Mouse (Mus musculus): ENCODE measurements at regions not wholly inside any gene's neighbourhood (a gene's known extent, or its start where the extent isn't known, plus 50 kb on each side); places are given as distances from the start of the nearest gene placed in this dataset.

DNA sequence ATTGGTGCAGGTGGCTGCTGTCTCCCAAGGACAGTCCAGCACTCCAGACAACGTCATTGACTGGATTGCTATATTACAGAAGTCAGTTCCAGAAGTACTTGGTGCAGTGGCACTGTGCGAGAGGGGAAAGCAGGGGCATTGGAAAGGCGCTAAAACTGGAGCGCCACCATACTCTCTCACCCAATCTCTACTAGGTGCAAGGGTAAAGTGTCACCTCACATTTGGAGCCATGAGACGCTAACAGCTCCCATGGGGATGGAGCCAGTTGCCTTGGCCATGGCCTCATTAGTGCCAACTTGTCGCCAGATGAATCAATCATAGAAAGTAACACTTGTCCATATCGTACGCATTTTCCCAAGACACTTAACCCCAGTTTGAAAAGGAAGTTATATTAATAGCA lies 1617.2 kb upstream of the Gulo start:
- no peak for DNase-seq

DNA sequence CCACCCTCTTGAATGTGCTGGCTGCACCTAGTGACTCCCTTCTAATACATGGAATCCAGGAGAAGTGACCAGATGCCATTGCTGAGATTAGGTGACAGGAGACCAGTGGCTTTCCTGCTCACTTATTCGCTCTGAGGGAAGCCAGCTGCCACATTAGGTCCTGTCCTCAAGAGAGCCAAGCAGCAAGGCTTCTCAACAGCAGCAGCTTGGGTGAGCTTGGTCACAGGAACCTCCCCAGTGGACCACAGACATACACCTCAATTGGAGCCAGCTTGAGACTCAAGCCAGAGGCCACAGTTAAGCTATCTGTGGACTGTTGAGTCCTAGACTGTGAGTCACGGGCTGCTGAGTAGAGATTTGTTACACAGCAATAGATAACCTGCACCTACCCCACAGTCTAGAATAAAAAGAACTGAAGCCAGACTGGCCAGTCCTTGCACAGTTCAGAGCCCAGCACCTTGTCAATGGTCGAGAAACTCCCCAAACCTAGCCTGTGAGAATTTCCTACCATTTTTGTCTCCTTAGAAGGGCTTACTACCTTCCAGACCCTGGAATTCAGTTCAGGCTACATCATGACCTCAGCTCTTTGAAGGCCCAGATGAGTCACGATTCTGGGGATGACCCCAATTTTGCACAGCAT lies 1615.0 kb upstream of the Gulo start:
- no peak for DNase-seq

DNA sequence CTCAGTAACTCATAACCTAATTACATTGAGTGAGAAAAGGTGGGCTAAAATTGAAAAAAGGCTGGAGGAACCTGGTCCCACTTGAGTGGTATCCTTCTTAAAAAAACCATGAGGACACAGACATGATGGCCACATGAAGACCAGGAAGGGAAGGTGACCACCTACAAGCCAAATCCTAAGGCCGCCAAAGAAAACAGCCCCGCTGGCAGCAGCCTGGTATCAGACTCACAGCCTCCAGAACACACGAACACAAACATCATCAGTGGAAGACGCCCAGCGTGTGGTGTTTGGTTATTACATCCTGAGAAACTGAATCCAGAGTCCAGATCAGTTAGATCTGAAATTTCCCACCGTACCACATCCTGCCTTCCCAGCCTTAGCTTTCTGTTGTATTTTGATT lies 1613.9 kb upstream of the Gulo start:
- DNase-seq = no peak

DNA sequence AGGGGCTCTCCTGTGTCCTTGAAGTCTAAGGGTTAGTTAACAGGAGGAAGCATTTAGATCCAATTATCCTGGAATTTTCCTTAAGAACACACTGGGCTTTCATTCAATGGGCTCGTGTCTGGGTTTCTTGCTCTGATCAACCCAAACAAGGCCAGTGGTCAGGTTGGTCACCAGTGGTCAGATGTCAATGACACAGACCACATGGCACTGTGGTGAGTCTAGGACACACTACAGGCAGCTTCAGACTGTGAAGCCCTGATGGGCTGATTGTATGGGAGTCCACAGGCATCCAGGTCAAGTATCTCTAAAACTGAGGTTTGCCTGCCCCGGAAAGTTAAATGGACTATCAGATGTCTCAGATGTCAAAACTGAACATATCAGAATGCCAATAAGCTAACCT lies 1612.5 kb upstream of the Gulo start:
- no peak for DNase-seq

DNA sequence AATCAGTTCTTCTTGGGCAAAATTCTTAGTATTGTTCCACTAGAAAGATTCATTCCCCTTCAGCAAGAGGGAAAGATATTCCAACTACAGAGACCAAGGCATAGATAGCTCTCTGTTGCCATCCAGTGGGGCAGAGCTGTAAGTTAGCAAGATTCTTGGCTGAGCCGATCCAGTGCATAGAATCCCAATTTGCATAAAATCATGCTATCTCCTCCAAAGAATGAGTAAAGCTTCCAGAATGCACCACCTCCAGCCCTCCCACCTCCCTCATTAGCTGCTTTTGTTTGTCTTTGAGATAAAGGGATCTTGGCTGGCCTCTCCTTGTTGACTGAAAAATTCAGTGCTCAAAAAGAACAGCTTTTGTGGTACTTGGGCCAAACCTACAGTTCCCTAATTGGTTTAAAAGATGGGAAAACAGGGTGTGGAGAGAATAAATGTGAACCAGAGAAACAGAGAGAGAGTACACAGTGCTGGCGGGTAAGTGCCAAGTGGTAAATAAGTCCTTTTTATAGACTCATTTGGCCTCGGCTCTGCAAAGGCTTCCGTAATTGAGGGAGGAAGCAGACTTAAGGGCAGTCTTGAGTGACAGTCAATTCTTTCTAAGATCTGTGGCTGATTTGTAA lies 1612.0 kb upstream of the Gulo start:
- peak; percentile 69 for DNase-seq

DNA sequence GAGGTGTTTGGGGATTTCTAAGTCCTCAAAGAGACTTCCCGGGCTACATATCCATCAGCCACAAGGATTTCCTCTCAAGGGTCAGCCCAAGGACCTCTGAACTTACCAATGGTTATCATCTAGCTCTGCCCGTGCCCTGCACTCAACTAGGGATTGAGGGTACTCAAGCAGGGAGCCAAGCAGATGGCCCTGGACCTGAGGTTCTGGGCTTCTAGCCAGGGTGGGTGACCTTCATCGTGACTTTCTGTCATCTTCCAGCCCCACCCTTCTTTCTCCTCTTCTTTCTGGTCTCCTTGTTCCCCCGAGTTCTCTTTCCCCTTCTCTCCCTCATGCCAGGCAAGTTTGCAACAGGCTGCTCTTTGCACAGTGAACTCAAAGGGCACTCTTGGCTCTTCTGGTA lies 1610.6 kb upstream of the Gulo start:
- DNase-seq = no peak

DNA sequence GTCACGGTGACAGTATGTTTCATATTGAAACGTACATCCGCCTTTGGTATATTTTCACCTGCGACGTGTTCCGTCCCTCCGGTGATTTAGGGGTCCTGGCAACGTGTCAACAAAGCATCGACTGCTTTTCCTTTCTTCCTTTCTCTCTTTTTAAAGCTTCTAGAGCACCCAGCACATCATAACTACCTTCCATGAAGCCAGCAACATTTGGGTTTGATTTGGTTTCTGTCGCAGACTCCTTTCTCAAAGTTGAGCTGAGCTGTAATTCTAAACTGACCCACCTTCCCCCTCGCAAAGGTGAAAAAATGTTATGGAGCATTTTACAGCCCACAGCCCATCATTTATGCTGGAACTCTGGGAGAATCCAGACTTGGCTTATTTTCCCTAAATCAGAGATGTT lies 1605.4 kb upstream of the Gulo start:
- no peak for DNase-seq

DNA sequence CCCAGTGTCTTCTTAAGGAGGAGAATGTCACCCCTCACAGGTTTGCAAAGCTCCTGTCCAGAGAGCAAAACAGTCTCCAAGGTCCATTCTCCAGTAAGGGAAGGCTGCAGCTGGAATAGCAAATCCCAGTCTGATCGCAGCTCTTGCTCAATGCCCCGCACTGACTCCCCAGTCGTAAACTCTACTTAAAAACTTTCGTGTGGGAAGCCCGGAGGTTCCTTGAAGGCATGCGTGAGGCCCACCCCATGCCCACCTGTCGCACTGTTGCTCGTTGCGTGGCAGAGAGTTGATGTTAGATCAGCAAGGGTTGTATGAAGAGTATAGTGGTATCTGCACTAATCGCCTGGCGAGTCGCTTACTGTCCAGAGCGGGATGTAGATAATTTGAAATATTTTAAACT lies 1604.7 kb upstream of the Gulo start:
- DNase-seq = no peak

DNA sequence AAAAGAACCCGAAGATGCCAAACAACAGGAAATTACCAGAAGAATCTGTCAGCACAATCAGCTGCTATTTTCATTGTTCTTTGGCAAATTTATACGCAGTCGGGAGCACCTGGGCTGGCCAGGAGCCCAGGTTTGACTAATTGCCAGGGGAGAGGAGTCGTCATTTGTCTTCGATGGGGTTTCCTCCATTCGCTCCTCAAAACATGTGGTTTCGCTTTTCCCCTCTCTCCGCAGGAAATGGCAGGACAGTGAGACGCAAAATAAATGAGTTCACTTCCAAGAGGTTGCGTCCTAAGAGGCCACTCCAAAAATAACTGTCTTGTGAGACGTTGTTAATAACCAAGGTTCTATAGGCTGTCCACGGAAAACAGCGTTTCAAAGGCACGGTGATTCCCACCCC lies 1604.2 kb upstream of the Gulo start:
- peak; percentile 30 for DNase-seq

DNA sequence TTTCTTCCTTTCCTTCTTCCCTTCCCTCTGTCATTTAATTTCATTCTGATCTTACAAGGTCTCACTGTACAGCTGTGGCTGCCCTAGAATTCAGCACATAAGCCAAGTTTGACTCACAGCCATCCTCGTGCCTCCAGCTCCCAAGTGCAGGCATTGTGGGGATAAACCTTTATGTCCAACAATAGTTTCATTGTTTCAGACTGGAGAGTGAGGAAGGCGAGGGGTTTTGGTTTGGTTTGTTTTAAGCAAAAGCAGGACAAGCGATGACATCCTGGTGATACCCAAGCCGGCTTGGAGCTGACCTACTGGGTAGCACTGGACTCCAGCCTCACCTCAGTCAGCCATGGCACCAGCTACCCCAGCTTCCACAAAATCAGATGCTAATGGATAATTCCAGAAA lies 1603.5 kb upstream of the Gulo start:
- DNase-seq = no peak

DNA sequence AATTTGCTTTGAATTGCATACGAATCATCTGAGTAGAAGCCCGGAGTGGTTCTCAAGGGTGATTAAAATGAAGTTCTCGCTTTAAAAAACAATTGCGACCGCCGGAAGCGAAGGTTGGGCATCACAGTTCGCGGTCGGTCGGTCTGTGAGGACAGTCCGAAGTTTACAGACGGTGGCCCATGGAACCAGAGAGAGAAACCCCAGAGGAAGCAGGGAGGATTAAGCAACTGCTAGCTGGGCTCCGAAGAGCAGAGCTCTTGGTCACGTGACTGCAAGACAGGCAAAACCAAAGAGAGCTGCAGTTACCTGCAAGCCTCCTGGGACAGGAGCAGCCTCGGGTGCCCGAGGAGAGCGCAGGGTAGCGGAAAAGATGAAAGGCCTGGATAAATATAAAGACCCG lies 1599.3 kb upstream of the Gulo start:
- DNase-seq = no peak

DNA sequence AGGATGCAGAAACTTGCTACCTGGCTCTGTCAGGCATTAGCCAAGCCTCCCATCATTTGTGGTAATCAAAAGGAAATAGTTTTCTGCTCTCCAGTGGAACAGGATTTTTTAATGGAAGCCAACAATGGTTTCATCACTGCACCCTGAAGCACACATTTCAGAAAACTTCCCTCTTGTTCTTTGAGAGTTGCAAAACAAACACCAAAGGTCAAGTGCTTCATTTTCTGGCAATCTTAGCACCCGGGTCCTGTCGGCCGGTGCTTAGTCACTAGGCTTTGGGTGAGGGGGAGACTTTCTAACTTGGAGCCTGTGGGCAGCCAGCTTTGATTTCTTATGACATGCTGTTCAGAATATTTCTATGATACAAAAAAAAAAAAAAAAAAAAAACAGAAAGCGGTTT lies 1594.0 kb upstream of the Gulo start:
- DNase-seq = no peak

DNA sequence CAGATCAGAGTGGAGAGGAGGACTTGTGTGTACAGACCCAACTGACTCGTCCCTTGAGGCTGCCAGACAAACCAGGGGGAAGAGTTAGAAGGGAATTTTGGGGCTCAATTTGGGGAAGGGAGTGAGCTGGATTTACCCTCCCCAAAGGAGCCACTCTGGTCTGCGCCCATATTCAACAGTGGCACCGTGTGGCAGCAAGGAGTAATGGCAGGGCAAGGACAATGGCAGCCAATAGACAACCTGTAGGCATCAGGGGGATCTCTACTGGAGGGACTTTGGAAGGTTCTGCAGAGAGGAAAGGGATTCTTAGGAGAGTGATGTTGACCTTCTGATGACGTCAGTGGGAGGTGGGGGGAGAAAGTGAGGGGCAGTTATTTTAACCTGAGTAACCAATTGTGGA lies 1590.7 kb upstream of the Gulo start:
- DNase-seq = peak; percentile 50

DNA sequence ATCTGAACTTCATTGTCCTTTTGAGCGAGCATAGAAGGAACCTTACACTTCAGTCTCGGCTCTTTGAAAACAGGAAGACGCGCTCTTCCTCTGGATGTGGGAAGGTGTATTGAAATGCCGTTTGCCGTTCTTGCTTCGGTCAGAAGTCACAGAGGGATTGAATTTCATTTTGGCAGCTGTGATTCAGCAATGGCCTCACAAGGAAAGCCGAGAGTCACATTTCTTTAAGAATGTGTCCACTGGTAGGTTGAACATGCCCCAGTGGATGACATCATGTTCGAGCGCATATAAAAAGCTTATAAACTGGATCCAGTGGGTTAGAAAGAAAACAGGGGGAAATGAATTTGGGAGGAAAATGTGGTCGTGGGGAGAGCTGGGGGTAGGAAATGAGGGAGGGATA lies 1579.6 kb upstream of the Gulo start:
- no peak for DNase-seq

DNA sequence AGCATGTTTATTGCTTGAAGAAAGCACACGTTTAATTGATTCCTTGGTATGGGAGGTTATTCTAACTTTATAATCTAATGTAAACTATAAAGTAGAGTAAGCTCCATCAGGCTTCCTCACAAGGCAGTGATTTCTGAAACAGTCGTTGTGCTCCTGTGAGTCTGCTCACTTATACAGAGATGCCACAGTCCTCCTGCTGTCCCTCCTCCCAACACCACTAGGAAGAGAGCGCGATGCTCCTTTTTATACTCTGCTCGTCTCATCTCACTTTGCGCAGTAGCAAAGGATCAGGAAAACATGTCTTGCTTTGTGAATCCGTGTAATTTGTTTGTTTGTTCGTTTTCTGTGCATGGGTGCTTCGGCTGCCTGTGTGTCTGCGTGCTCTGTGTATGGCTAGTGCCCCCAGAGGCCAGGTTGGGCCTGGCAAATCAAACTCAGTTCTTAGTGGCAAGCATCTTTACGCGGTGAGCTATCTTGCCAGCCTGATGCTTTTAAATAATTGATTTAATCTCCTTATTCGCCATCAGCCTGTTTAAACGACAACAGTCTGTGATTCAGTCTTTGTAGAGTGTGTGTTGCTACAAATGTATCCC lies 1575.5 kb upstream of the Gulo start:
- no peak for DNase-seq

DNA sequence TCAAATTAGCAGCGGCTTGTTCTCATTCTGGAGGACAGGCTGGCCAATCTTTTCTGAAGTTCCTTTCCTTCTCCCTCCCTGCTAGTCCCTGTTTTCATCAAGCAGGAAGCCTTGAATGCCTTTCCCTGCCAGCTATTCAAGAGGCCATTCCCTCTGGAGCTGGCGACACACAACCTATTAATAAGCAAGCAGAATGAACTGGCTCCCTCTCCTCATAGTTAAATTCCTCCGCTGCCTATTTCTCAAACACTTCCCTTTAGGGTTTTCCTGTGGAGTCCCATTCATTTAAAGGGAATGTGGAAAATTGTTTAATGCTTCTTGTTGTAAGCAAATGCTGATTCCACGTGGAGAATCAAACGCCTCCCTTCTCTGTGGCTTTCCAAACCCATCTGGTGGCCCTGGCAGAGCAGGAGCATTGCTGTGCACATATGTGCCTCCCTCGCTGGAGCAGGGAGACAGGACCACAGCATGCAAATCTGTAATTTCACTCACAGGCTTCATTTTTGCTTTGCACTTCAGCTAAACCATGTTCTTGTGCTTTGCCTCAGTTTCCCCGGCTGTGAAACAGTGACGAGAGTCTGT lies 1573.3 kb upstream of the Gulo start:
- no peak for DNase-seq

DNA sequence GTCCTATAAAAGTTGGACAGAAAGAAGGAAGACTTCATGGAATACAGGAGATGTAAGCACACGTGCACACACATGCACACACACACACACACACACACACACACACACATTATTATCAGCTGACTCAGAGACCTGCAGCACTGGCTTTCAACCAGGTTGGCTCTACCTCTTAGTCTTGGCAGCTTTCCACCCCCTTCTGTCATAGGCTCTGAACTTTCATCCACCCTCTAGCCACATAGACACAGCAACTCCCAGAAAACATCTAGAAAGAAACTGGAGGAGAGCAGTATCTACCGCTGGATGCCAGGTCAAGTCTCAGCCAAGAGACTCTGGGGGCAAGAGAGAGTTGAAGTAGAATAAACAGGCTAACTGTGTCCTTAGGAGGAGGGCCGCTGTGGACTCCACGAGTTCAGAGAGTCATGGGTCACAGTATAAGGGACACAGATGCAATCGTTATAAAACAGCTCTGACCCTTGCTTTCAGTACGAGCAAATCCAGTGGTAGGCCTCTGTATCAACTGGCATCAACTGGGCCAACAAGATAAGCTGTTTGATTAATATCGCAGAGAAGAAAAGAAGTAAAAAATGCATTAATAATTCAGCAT lies 1565.4 kb upstream of the Gulo start:
- DNase-seq = peak; percentile 39

DNA sequence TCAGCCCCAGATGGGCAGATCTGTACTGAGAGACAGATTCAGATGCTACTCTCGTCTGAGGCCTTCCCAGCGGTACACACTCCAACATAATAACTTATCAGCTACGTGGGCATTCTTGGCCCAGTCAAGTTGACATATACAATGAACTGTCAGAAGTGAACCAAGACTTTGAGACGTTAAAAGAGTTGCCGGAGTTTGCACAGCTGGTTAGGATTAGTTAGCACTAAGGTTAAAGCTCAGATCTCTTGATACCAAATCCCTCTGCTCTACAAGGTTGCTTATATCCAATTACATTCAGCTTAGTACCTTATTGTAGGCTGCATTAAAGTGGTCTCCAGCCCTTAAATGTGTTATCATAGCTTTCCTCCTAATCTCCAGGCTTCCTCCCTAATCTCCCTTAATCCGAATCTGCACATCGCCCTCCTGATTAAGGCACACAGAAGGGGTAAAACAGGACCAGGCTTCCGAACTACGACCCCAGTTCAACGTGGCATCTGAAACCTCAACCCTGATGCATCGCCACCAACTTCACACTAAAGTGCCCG lies 1564.5 kb upstream of the Gulo start:
- DNase-seq = no peak

DNA sequence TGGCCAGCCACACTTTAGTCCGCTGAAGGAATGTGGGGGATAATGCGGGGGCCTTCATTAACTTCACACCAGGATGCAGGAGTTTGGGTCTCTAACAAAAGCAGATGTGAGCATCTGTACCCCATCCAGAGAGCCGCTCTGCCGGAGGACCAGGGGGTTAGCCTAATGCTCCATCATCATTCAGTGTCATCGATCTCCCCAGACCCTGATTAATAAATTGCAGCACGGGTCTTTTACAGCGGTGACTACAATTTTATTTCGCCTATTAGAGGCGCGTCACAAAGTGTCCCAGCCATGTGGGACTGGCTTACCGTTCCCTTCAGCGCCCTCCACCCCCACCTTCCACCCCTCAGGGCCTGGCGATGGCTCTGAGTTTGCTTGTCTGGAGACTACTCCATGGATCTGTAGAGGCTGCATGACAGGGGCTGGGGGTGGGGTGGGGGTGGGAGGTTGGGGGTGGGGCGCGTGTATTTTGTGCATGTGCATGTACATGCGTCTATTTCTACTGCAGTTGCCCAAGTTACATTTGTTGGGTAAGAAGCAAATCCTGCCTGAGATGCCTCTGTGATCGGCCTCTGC lies 1560.8 kb upstream of the Gulo start:
- DNase-seq = no peak

DNA sequence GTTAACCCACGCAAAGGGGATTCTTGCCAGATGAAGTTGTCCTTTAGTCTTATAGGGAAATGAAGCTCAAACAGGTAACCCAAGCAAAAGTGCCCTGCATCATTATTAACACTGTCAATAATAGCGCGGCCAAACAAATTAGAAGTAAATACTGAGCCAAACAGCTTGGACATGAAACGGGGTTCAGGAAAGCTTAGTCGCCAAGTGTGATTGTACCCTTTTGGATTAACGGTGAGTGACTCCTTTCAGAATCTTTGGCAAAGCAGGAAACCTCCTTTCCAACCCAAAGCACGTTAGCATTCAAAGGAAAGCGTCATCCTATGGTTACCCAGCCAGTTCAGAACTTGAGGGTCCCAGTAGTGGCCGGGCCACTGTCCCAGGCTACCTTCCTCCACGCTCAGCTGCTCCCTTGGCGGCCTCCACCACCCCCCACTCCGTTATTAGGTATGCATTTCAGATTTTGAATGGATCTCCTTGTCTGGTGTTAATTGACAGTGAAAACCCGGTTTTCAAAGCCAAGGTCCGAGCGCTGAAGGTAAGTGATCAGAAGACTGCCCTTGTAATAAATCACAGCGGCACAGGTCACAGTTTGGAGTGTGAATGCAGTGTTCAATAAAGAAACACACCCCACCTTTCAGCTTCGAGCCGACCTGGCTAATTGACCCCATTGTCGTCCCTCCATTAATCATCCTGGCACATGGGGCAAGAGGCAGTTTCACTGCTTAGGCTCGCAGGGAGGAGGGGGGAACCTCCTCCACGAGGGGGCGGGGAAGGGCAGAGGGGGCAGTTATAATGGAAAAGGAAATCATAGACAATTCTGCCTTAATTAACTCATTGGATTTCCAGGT lies 1560.1 kb upstream of the Gulo start:
- no peak for DNase-seq

DNA sequence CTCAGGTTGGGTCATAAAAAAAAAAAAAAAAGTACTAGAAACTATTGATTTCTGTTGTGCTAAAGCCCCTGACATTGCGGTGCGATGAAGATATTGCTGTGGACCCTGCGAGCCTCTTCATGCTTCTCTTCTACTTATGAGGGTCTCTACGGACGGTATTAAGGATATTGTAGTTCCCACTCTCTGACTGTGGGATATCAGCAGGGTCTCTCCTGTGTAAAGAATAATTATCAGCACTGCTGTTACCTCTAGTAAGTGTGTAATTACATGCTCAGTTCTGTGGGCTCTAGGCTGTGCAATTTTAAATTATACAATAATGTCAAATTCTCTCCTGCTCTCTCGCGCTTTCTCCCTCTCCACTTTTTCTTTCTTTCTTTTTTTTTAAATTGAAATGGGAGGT lies 1545.9 kb upstream of the Gulo start:
- no peak for DNase-seq

All from heart, postnatal 4 days (tissue).